Mouse (Mus musculus) intestine, embryonic 14.5 days (tissue): Measurements from ENCODE around the gene Klhl41. TPM values are rescaled to one million over a fixed set of nuclear protein-coding genes. Genes with fewer than 3 reads are reported as not detected.

Source experiments
- ATAC-seq: fragments of 200-750 bp; cut with Nextera tagmentation; replicated peaks from 2 replicates; pipeline ENCODE4 v1.8.0; 2017; ENCODE audit warnings: low read depth, moderate number of reproducible peaks, moderate TSS enrichment, moderate library complexity; ENCODE audit not compliant: low FRiP score, low TSS enrichment
- DNase-seq: peaks from one replicate; pipeline ENCODE4 v3.0.0-alpha.2; 2018; ENCODE audit warnings: low spot score
- H3K27ac ChIP-seq: fragments of 300-500 bp; sonication (generic); 2 replicates; pipeline ENCODE4 v1.5.1; 2014; ENCODE audit warnings: low read depth, mild to moderate bottlenecking, control low read depth
- H3K27me3 ChIP-seq: fragments of 300-500 bp; sonication (generic); replicated peaks from 2 replicates; pipeline ENCODE4 v1.6.1; 2014; ENCODE audit warnings: low read length, control low read depth; ENCODE audit not compliant: control insufficient read depth, insufficient read depth
- H3K36me3 ChIP-seq: fragments of 300-500 bp; sonication (generic); 2 replicates; pipeline ENCODE4 v1.6.1; 2014; ENCODE audit warnings: low read length, control low read depth; ENCODE audit not compliant: control insufficient read depth, insufficient read depth
- H3K4me1 ChIP-seq: fragments of 300-500 bp; sonication (generic); replicated peaks from 2 replicates; pipeline ENCODE4 v1.6.1; 2014; ENCODE audit warnings: low read length, control low read depth, mixed read lengths; ENCODE audit not compliant: control insufficient read depth, insufficient read depth
- H3K4me2 ChIP-seq: fragments of 300-500 bp; sonication (generic); 2 replicates; pipeline ENCODE4 v1.6.1; 2014; ENCODE audit warnings: low read length
- H3K4me3 ChIP-seq: fragments of 300-500 bp; sonication (generic); 2 replicates; pipeline ENCODE4 v1.5.1; 2014; ENCODE audit warnings: low read depth, low read length, control low read depth, mixed read lengths
- H3K9ac ChIP-seq: fragments of 300-500 bp; sonication (generic); 2 replicates; pipeline ENCODE4 v1.6.1; 2014; ENCODE audit warnings: mild to moderate bottlenecking, low read length
- H3K9me3 ChIP-seq: fragments of 300-500 bp; sonication (generic); 2 replicates; pipeline ENCODE4 v1.6.1; 2016; ENCODE audit warnings: low read length, control low read depth; ENCODE audit not compliant: control insufficient read depth
- WGBS: fragments of 180-500 bp; shearing (Covaris S2); extraction: QIAGEN DNeasy Blood & Tissue Kit; methylation state at CpG from one replicate; pipeline ENCODE4 v1.1.7; 2014; 5-methylcytosine and 5-hydroxymethylcytosine counted together
- polyA plus RNA-seq: library from polyadenylated mRNA; unstranded; fragments of >200 nt; fragmentation: Nextera tagmentation; extraction: Ambion mirVana; gene quantifications from 2 replicates; pipeline ENCODE4 v1.2.1, GENCODE M21; 2014

Gene Klhl41
- polyA plus RNA-seq, 1 experiment from 2014 or later, result 0.16 TPM

DNA sequence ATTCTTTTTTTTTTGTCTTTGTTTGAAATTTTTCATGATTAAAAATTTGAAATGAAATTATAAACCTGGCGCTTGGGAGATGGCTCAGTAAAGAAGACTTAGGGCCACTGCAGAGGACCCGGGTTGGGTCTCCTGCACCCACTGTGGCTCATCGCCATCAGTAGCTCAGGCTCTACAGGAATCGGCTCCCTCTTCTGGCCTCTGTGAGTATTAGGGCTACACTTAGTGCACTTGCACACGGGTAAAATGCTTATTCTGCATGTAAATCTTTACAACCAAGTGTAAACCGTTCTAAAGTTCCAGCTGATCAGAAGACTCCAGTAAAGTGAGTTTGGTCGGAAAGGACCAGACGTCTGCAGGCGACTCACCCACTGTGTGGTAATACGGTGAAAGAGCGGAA is 23.6 kb downstream of the Klhl41 start:
- H3K27ac ChIP-seq, result no peak overlapping the region
- 95% methylated on average over 11 of the region's 11 CpGs for WGBS

GRCm38 (mm10) chr2:69700446-69700845 is 30.5 kb downstream of the Klhl41 start:
- DNase-seq (no peak), ATAC-seq (no peak)
- no peak overlapping the region for H3K4me2 ChIP-seq
- no peak overlapping the region for H3K9ac ChIP-seq
- H3K4me1 ChIP-seq, result no peaks in the 10 kb centered on the region
- H3K27me3 ChIP-seq, result no peaks in the 10 kb centered on the region
- no peaks in the 10 kb centered on the region for H3K9me3 ChIP-seq
- 93% methylated on average over 8 of the region's 8 CpGs for WGBS
- no peak overlapping the region for H3K4me3 ChIP-seq
- no peak overlapping the region for H3K27ac ChIP-seq
- H3K36me3 ChIP-seq, result peaks cover 42% of the 10 kb centered on the region

More for the DNA sequence above, 23.6 kb downstream of the Klhl41 start:
- DNase-seq (no peak), ATAC-seq (no peak)
- H3K9ac ChIP-seq, result no peak overlapping the region
- no peaks in the 10 kb centered on the region for H3K9me3 ChIP-seq
- no peaks in the 10 kb centered on the region for H3K4me1 ChIP-seq
- H3K4me2 ChIP-seq, result no peak overlapping the region
- peaks cover 45% of the 10 kb centered on the region for H3K36me3 ChIP-seq
- H3K27me3 ChIP-seq, result no peaks in the 10 kb centered on the region
- no peak overlapping the region for H3K4me3 ChIP-seq

- Histone ChIP-seq H3K4me1 (no peaks in the 10 kb centered on the region), H3K27me3 (no peaks in the 10 kb centered on the region), H3K9me3 (no peaks in the 10 kb centered on the region), H3K36me3 (peaks cover 7% of the 10 kb centered on the region; the same call in 1 of the 2 replicates), H3K27ac (no peak overlapping the region), H3K9ac (no peak overlapping the region), H3K4me3 (no peak overlapping the region), H3K4me2 (no peak overlapping the region)
- ATAC-seq, result no peak
- DNase-seq, result no peak
- 84% methylated on average over 14 of the region's 14 CpGs for WGBS
These were observed 42.3 kb downstream of the Klhl41 start for GRCm38 (mm10) chr2:69712171-69712570.

GRCm38 (mm10) chr2:69712981-69713625 is 43.2 kb downstream of the Klhl41 start, which contains the start of gene Fastkd1:
Gene Fastkd1, minus strand, starts transcription at chr2:69713516.
- WGBS, result under 1% methylated on average over 39 of the region's 39 CpGs
- Histone ChIP-seq H3K9me3 (no peaks in the 10 kb centered on the region), H3K4me2 (peak within 1 kb of the TSS; percentile 60), H3K4me3 (peak within 1 kb of the TSS; percentile 89), H3K27me3 (no peaks in the 10 kb centered on the region), H3K4me1 (no peaks in the 10 kb centered on the region), H3K9ac (peak within 1 kb of the TSS; percentile 65), H3K27ac (peak within 1 kb of the TSS; percentile 67; the same call in 1 of the 2 replicates), H3K36me3 (no peaks in the 10 kb centered on the region; the same call in 1 of the 2 replicates)
- DNase-seq, result peak; percentile 92
- peak; percentile 96 for ATAC-seq

DNA sequence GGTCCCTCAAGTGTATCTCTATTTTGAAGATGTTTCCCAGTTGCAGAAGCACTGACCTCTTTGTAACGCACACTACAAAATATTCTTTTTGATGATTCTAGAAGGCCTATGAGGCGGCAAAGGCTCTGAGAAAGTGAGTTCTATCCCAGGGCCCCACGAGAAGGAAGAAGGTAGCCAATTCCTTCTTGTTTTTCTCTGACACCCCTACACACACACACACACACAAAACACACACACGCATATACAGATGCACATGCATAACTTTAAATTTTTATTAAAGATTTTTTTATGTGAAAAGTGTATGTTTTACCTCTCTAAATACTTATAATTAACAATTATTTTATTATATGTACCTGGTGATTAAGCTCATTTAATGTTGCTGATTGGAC is 43.7 kb downstream of the Klhl41 start:
- 28% methylated on average over 4 of the region's 4 CpGs for whole genome bisulfite sequencing
- DNase-seq (no peak), ATAC-seq (0 out of 2 replicates have a peak, but pooled peaks have one; percentile 13)
- Histone ChIP-seq H3K9ac (no peak overlapping the region), H3K27me3 (no peaks in the 10 kb centered on the region), H3K4me2 (peak overlapping the region; percentile 60), H3K36me3 (no peaks in the 10 kb centered on the region; the same call in 1 of the 2 replicates), H3K4me3 (peak overlapping the region; percentile 89), H3K9me3 (no peaks in the 10 kb centered on the region), H3K27ac (no peak overlapping the region), H3K4me1 (no peaks in the 10 kb centered on the region)

GRCm38 (mm10) chr2:69714126-69714525 is 44.2 kb downstream of the Klhl41 start:
- no peak overlapping the region for H3K9ac ChIP-seq
- WGBS, result 78% methylated on average over 5 of the region's 5 CpGs
- H3K27me3 ChIP-seq, result no peaks in the 10 kb centered on the region
- no peak overlapping the region for H3K27ac ChIP-seq
- H3K4me2 ChIP-seq, result no peak overlapping the region
- H3K9me3 ChIP-seq, result no peaks in the 10 kb centered on the region
- DNase-seq (no peak), ATAC-seq (no peak)
- no peaks in the 10 kb centered on the region; the same call in 1 of the 2 replicates for H3K36me3 ChIP-seq
- H3K4me1 ChIP-seq, result no peaks in the 10 kb centered on the region
- H3K4me3 ChIP-seq, result no peak overlapping the region

GRCm38 (mm10) chr2:69716483-69716882 is 46.6 kb downstream of the Klhl41 start:
- Histone ChIP-seq H3K4me2 (no peak overlapping the region), H3K9me3 (no peaks in the 10 kb centered on the region), H3K27me3 (no peaks in the 10 kb centered on the region; the same call in 1 of the 2 replicates), H3K9ac (no peak overlapping the region), H3K4me1 (no peaks in the 10 kb centered on the region), H3K27ac (no peak overlapping the region), H3K4me3 (no peak overlapping the region), H3K36me3 (no peaks in the 10 kb centered on the region)
- no peak for ATAC-seq
- 78% methylated on average over 3 of the region's 3 CpGs for WGBS
- no peak for DNase-seq

DNA sequence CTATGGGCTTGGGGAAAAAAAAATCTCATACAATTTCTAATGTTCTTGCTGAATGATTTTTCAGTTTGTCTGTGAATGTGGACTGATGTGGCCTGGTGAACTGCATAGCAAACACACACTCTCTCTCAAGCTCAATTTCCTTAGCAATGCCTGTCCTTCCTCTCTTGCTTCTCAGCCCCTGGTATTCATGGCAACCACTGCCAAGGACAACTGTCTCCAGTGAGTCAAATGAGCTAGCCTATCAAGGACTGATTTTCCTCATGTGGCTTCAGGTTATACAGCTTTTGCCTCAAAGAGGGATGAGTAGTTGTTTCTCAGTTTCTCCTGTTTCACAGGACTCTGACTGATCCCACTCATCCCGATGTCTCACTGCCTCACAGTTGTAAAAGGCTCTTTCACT is 49.2 kb downstream of the Klhl41 start:
- no peaks in the 10 kb centered on the region; the same call in 1 of the 2 replicates for H3K27me3 ChIP-seq
- peaks cover 3% of the 10 kb centered on the region for H3K4me1 ChIP-seq
- DNase-seq (no peak), ATAC-seq (no peak)
- no peaks in the 10 kb centered on the region for H3K36me3 ChIP-seq
- no peak overlapping the region for H3K4me3 ChIP-seq
- no peak overlapping the region for H3K4me2 ChIP-seq
- no peaks in the 10 kb centered on the region for H3K9me3 ChIP-seq
- 71% methylated on average over 1 of the region's 1 CpGs for WGBS
- no peak overlapping the region for H3K27ac ChIP-seq
- no peak overlapping the region for H3K9ac ChIP-seq

DNA sequence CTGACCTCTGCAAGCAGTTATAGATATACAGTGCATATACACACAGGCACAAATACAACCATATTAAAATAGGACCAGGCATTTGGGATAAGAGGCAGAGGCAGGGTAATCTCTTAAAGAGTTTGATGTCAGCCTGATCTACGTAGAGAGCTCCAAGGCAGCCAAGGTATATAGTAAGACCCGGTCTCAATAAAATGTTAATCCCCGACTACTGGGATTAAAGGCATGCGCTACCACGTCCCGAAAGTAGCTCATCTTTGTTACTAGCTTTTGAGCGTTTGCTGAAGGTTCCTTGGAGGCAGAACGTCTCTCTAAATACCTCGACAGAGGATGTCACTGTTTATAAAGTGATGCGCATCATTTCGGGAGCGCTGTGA is 52.3 kb downstream of the Klhl41 start, which contains the start of gene Ppig:
Ppig (plus strand) TSS at position 273 of the 377 bp plus-strand sequence.
- Histone ChIP-seq H3K4me3 (peak within 1 kb of the TSS; percentile 96), H3K9ac (peak within 1 kb of the TSS; percentile 86), H3K4me1 (peaks cover 7% of the 10 kb centered on the region), H3K4me2 (peak within 1 kb of the TSS; percentile 76), H3K9me3 (no peaks in the 10 kb centered on the region), H3K27ac (peak within 1 kb of the TSS; percentile 91), H3K36me3 (no peaks in the 10 kb centered on the region), H3K27me3 (no peaks in the 10 kb centered on the region; the same call in 1 of the 2 replicates)
- ATAC-seq, result peak; percentile 26
- 5% methylated on average over 12 of the region's 12 CpGs for WGBS
- no peak for DNase-seq
